Mouse (Mus musculus) granulocyte monocyte progenitor cell, adult 5-6 weeks (primary cell): Measurements from ENCODE around the gene Fgfr2. TPM values are rescaled to one million over a fixed set of nuclear protein-coding genes. Genes with fewer than 3 reads are reported as not detected.

Source experiments
- ATAC-seq: replicated peaks from 2 replicates; pipeline ENCODE4 v1.8.0; 2016; ENCODE audit warnings: mild to moderate bottlenecking, moderate TSS enrichment, inconsistent platforms; ENCODE audit not compliant: poor library complexity, severe bottlenecking
- total RNA-seq, 2 experiments: library from RNA; stranded (forward) in 1 of 2; stranded (reverse) in 1 of 2; fragments of 200-712, 200-1000 nt in 1 of 2; fragments of >200 nt in 1 of 2; fragmentation: Nextera tagmentation in 1 of 2; gene quantifications; 2 replicates each; pipeline ENCODE4 v1.2.3; 2014 to 2017

Fgfr2 gene
- total RNA-seq, 2 experiments from 2014 or later: not detected

- ATAC-seq: no peak
Measured at GRCm38 (mm10) chr7:130117466-130118123, 3005.6 kb downstream of the Fgfr2 start.

DNA sequence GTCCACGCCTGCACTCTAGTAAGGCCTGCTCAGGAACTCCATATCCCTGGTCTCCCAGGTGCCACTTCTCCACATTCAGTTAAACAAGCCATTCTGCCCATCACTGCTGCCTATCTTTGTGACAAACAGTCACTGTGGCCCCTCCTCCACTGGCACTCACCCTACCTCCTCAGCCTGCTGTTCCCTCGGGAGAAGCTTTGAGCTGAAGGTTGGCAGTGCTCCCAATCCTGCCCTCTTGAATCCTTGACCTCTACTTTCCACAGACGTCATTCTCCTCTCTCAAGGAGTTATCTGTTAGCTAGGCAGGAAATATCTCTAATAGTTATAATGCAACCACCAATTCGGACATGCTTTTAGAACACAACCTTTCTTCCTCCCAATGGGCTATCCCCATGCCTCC is 3008.7 kb downstream of the Fgfr2 start:
- ATAC-seq: no peak

Other genes starting within 250 kb of the Fgfr2 start
- gene Zranb1, start 192.2 kb downstream of the Fgfr2 start, total RNA-seq (2014; fragmentation: Nextera tagmentation): 18.8 and 21.6 TPM in 2 replicates
- 46.8 and 70.1 TPM in 2 replicates for gene Zranb1, start 192.2 kb downstream of the Fgfr2 start, total RNA-seq (2017)
- 55.5 and 58.1 TPM in 2 replicates for gene Ctbp2, start 1.0 kb upstream of the Fgfr2 start, total RNA-seq (2014; fragmentation: Nextera tagmentation)
- 40.8 and 40.9 TPM in 2 replicates for gene Ctbp2, start 1.0 kb upstream of the Fgfr2 start, total RNA-seq (2017)